Mouse (Mus musculus) erythroblast, embryonic 14.5 days (primary cell): ENCODE data around the gene Rcor1.

ENCODE experiments used
- GATA1 ChIP-seq: IDR thresholded peaks from 2 replicates; pipeline ENCODE4 v1.6.1; 2012; ENCODE audit warnings: low read length, inconsistent platforms, mixed read lengths
- TAL1 ChIP-seq: IDR thresholded peaks from 3 replicates; pipeline ENCODE4 v1.6.1; 2012; ENCODE audit warnings: low read length, inconsistent platforms, mixed read lengths

DNA sequence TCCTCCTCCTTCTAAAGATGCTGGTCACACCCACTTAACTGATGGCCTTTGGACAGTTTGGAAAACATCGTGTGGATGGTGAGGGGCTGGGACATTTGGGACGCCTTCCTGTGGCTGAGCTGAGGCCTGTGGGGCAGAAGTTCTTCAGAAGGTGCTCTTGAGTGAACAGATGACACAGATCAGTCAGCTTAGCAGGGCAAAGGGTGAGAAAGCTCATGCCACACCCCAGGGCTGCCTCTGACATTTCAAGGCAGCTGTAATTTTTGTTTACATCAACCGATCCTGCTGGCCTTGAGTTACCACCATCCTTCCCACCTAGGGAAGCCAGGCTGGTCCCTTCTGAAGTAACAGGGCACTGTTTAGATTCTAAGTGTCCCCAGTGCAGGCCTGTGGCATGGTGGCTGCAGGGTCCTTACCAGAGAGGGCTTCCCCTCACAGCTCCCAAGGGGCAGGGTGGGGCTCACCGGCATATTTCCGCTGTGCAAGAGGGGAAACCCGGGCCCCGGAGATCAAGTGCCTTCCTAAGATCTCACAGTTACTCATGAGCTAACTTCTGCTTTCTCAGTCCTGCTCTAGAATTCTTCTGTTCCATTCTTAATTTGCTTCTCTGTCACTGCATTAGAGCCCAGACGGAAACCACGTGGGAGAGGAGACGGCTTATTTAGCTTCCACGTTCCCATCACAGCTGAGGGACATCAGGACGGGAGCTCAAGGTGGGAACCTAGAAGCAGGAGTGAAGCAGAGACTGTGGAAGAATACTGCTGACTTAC lies 120.7 kb downstream of the Rcor1 start:
- TF ChIP-seq GATA1 (no peak), TAL1 (no peak)
